Mouse (Mus musculus) stomach, postnatal 0 days (tissue): ENCODE results near the gene Ap4b1.

ENCODE experiments used
- CTCF ChIP-seq: IDR thresholded peaks from 2 replicates; pipeline ENCODE4 v1.5.1; 2016; ENCODE audit warnings: antibody characterized with exemption, low read depth, mild to moderate bottlenecking, moderate library complexity
- EP300 ChIP-seq: optimal IDR thresholded peaks from 2 replicates; pipeline ENCODE3; 2016; ENCODE audit warnings: antibody characterized with exemption

DNA sequence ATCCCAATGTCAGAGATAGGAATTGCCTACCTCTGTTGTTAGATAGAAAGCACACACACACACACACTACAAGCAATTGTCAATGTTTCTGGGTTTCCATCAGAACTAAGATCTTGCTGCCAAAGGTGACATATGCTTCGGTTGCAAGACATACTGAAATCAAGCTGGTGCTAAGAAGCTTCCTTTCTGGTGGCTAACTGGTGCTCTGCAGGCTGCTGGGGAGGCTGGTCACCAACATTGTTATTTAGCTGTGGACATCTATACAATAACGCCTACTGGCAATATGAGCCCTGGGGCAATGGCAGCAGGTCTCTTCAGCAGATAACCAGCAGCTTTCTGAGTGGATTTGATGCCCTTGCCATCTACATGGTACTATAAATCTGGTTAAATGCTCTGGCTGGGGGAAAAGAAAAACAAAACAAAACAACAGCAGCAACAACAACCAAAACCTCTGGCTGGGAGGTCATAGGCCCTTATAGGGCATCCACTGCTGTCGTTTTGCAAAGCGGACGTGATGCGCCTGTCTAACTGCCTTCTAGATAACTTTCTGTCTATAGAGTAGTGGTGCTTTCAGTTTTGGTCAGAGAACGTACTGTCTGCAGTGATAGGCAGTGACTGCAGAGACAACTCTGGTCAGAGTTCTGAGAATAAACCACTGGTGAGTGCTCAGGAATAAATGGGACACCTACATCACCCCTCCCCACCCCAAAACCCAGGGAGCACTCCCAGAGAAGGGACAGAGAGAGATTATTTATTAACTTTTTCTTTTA is 47.9 kb downstream of the Ap4b1 start:
- no peak for TF ChIP-seq CTCF
- TF ChIP-seq EP300, result no peak
